Mouse (Mus musculus) right cerebral cortex, postnatal 36 days (tissue): ENCODE measurements around the gene Terb2.

ENCODE experiments used
- DNase-seq, 2 experiments: peaks; one replicate each; pipeline ENCODE4 v3.0.0; 2022; ENCODE audit warnings: low spot score in 2 of 2, mixed read lengths in 1 of 2

Terb2 gene

DNA sequence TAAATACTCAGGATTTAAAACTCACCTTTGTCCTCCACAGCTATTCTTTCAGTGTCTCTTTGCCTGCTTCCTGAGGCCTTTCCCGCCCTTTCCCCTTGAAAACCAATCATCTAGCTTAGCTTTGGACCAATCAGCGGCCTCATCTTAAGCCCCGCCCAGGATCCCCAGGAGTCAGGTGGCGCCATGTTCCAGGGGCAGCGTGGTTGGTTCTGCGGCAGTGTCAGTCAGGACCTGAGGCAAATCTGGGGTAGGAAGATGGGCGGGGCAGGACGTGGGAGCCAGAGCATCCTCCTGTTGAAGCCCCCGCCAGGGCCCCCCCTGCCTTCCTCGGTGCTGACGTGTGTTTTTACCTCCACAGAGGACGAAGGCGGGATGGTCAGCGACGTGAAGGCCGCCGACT is at the start of gene Terb2, which contains the start of gene Patl2:
Gene Terb2, plus strand, starts transcription at position 167 of the 400 bp plus-strand sequence.
Gene Patl2, minus strand, starts transcription at position 84 of the 400 bp plus-strand sequence.
- DNase-seq, result no peak

DNA sequence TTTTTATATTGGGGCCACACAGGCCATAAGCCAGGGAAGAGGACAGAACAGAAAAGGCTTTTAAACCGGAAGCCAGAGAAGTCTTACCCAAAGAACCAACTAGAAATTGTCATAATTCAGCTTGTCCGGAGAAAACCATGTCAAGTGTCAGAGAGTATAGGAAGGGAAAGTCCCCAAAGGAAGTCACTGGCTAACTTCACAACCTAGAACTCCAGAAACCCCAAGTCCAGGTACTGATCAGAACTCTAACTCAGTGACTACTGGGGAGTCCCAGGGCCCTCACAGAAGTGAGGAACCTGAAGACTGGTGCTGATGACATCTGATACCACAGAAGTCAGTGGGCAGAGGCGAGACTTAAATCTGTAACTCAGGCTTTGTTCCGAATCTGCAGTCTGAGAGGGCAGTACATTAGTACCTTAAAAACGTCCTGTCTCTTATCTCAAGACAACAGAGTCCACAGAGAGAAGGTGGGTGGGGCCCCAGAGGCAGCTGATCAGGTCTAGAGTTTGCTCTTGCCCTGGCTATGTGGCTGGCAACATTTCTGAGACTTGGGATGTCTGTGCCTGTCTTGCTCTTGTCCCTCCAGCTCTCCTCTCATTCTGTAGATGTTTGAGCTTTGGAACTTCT is 48.1 kb upstream of the Terb2 start:
- no peak for DNase-seq

DNA sequence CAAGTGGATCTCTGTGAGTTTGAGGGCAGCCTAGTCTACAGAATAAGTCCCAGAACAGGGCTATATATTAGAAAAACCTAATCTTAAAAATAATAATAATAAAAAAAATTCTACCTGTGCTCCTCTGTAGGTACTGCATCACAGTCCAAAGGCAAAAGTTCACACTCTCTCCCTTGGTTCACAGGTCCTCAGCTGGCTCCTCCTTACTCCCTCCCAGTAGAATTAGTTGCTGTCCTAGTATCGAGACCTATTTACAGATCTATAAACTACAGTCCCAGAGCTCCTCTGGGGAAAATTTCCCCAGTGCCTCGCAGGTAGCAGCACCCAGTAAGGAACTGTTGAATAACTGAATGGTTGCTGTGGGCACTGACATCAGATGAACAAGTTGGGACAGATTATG is 45.3 kb upstream of the Terb2 start:
- no peak for DNase-seq

DNA sequence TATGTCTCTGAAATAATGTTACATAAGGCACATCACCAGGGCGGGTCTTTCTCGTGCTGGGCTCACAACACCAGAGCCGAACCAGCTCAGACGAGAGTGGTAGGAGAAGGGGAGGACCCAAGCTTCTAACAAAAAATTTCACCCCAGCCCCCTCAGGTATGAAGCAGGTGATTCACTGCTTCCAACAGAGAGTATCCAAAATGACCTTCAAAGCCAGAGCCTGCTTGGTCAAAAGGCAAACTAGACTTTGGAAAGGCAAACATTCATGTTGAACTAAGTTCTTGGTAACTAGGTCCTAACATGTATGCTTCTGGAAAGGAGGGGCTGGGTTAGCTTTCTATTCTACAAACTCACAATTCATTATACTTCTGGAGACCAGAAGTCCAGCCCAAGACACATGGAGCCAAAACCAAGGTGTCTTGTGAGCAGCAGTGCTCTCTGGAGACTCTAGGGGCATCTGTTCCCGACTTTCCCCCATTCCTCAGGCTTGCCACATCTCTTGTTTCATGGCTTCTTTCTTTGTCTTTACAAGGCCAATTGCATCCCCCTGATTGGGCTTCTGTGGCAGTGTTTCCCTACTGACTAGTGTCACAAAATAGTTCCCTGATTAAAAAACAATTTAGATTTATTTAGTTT is 44.6 kb upstream of the Terb2 start:
- DNase-seq, result no peak

DNA sequence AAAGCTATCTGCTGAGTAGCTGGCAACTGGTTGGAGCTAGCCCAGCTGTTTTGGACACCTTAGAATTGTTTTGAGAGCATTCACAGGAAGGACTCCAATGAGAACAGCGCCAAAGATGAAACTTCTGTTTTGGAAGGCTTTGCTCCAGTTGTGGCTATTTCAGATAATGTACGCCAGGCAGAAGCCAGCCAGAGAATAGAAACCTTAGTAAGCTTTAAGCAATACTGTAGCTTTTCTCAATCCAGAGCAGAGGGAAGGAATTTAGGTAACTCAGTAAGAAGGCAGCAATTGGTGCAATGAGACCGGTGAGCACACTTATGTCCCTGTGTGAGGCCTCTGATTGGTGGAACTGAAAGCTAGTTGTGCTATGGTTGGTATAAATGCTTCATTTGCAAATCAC is 43.0 kb upstream of the Terb2 start:
- no peak for DNase-seq

DNA sequence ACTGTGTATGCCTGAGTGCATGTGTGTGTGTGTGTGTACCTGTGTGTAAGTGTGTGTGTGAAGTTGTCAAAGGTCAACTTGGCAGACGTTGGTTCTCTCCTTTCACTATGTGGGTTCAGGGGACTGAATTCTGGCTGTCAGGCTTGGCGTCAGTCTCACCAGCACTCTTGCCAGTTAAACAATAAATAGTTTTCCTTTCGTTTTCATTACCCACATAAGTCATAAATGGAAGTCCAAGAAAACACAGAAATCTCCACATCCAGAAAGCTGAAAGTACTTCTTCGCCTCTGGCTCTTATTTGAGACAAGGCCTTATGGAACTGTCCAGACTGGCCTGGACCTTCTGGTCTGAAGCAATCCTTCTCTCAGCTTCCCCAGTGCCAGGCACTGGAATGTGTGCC is 40.3 kb upstream of the Terb2 start:
- DNase-seq, result no peak

DNA sequence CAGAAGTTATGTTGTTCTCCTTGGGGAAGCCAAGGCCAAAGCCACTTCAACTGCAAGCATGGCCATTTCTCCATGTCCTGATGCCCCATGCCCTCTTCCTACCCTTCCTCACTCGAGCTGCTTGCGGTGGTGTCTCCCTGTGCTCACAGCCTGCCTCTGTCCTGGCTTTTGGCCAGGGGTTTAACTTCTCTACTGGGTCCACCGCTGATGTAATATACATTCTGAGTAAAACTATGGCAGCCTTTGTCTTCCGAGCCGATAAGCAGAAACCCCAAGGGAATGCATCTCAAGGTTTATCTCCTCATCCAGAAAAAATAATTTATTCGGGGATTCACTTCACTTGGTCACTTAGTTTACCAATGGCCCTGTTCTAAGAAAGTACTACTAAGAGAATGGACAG is 39.4 kb upstream of the Terb2 start:
- DNase-seq, result no peak

DNA sequence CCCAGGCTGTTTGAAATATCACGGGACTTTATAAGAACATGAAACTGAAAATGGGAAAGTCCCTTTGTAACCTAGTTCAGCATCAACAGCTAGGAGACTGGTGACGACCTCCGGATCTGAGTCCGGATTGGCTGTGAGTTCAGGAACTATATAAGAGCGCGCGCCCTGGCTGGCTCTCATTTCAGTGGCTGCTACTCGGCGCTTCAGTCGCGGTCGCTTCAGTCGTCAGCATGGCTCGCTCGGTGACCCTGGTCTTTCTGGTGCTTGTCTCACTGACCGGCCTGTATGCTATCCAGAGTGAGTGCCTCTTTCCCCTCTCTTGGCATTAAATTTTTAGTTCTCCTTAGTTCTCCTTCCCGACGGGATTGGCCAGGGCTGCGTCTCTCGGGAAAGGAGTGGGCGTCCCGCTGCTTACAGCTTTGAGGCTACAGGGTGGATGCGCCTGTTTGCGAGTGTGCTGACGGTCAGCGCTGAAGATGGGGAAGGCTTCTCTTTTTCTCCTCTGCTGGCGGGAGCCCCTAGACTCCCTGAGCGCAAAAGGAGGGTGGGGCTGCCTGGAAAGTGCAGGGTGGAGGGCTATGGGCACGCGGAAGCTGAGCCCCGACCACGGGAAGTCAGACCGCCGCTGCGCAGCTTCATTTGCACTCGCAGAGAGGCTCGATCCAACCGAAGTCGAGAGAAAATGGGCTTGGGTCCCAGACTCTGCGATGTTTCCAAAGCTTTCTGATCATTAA is 38.4 kb upstream of the Terb2 start, which contains the start of gene B2m:
Gene B2m, plus strand, starts transcription at position 179 of the 734 bp plus-strand sequence.
- DNase-seq, result peak; percentile 88 to 90

DNA sequence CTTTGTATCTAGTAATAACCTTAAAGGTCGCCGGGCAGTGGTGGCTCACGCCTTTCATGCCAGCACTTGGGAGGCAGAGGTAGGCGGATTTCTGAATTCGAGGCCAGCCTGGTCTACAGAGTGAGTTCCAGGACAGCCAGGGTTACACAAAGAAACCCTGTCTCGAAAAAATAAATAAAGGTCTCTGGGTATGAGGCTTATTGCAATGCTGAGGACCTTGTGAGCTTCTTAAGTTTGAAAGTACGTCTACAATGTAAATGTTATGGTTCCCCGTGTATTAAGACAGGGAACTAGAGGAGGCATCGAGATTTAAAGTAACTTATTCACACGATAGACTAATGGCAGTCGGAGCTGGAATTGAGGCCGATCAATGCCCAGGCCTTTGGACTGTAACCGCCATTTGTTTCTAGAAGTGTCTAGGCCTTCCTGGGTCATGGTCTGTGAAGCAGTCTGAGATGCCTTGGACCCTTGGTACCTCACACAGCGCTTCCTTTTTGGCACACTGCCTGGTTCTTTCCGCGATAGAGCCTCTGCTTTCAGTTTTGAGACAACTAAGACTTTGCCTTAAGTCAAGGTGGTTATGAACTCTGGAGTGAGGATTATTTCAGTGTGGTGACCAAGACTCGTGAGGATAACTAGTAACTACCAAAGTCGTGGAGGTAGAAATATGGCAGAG is 37.7 kb upstream of the Terb2 start:
- DNase-seq, result no peak

DNA sequence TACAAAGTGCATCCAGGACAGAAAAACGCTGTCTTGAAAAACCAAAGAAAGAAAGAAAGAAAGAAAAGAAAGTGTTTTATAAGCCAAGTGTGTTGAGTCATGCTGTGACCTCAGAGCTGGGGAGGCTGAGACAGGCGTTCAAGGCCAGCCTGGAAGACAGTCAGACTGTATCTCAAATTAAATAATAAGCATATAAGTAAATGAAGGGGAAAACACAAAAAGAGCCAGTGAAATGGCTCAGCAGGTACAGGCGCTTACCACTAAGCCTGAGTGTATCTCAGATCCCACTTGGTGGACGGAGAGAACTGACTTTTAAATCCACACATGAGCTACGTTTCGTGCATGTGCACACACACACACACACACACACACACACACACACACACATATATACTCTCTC is 36.8 kb upstream of the Terb2 start:
- no peak for DNase-seq

DNA sequence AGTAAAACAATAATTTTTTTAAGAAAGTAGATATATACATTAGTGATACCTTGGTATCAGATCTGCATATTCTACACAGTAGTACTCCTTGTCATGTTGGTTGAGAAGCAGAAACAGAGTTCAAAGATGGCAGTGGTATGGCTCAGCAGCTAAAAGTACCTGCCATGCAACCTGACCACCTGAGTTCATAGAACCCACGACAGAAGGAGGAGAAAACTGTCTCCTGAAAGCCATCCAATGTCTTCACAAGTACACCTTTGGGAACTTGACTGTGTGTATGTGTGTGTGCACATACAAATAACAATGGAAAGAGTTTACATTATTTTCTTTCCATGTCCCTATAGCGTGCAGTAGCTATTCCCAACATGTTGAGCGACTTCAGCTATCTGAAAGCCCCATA is 36.4 kb upstream of the Terb2 start:
- DNase-seq, result no peak

DNA sequence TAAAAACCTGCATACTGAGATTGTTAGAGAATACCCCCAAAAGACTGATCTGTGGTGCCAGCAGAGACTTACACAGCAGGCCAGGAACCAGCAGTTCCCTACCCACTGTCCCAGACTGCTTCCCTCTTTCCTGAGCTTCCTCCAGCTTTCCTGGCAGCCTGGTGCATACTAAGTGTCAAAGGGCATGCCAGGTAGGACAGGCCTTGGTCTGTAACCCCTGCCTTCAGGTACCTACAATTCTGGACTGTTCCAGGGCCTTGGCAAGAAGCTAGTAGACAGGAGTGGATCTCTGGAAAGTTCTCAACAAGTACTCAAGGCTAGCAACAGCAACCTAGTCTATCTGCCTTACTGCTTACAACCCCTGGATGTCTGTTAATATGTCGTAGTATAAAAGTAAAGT is 34.9 kb upstream of the Terb2 start:
- DNase-seq, result no peak

DNA sequence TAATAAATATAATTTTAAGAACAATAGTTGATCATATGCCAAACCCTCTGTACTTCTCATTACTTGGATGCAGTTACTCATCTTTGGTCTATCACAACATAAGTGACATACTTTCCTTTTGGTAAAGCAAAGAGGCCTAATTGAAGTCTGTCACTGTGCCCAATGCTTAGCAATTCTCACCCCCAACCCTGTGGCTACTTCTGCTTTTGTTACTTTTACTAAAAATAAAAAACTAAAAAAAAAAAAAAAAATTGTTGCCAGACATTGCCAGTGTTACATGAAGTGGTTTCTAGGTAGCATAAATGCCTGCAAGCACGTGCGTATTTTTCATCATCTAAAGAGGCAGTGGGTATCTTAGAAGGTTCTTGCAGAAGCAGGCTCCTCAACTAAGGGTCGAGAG is 33.2 kb upstream of the Terb2 start:
- DNase-seq, result no peak

DNA sequence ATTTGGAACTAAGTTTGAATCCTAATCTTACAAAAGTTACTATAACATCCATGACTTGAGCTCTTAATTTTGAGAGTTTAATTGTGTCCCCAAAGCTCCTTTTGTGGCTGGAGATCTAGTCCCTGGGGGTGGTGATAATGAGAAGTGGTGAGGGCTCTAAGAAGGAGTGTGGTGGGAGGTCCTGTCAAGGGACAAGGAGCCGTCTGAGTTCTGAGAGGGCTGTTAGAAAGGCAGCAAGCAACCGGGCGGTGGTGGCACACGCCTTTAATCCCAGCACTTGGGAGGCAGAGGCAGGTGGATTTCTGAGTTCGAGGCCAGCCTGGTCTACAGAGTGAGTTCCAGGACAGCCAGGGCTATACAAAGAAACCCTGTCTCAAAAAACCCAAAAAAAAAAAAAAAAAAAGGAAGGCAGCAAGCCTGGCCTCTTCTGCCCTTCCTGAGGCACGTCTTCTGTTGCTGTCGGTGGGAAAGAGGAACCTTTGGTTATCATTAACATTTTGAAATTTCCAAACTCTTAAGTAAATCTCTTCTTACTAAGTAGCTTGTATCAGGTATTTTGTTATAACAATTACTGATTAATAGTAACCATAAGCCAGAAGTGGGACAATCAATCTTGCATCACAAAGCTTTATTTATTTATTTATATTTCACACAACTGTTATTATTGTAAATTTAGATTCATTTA is 32.2 kb upstream of the Terb2 start:
- no peak for DNase-seq

DNA sequence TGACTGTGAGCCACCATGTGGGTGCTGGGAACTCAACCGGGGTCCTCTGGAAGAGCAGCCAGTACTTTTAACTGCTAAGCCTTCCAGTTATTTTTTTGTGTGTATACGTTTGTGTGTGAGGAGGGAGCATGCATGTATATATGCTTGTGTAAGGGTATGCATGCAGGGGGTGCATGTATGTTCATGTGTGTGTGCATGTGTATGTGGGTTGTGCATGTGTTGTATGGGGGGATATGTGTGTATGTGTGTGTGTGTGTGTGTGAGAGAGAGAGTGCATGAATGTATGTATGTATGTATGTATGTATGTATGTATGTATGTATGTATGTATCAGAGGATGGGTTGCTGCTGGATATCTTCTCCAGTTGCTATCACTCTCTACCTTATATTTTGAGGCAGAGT is 31.6 kb upstream of the Terb2 start:
- no peak for DNase-seq

DNA sequence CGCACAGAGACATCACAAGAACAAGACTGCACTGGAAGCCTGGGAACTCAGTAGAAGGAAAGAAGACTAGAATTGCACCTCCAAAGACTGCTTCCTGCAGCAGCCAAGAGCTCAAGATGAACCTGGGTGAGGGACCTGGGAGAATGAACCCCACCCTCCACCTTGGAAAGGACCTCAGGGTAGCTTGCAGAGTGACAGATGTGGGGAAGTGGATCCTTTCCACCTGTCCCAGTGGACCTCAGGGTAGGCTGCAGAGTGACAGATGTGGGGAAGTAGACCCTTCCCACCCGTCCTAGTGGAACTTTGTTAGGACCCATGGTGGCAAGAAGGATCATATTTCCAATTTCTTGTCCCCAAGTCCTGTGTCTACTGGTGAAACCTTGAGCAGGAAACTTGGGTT is 30.8 kb upstream of the Terb2 start:
- DNase-seq, result no peak

DNA sequence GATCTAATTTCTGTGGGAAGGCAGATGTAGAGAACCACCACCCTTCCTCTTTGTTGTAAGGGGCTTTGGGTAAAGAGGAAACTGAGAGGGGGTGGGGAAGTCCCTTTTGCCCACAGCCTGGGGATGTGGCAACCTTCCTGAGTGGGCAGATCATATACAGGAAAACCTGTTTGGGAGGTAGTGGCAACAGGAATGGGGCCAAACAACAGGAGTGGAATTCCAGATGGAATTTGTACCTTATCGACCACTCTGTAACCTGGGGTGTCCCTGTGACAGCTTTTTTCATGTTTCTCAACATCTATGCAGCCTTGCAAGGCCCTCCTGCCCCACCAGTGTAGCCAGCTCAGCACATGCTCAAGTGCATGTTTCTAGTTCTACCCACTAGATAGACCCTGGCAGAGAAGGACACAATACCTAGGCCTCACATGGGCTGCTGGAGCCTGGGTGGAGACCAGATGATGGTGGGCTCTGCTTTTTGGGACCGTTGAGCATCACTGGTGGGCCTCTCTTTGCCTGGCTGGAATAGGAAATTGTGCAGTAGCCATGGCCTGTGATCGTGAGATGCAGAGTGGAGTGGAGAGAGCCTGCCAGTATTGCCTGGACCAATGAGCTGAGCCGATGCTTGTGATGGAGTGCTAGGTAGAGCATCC is 29.9 kb upstream of the Terb2 start:
- no peak for DNase-seq

DNA sequence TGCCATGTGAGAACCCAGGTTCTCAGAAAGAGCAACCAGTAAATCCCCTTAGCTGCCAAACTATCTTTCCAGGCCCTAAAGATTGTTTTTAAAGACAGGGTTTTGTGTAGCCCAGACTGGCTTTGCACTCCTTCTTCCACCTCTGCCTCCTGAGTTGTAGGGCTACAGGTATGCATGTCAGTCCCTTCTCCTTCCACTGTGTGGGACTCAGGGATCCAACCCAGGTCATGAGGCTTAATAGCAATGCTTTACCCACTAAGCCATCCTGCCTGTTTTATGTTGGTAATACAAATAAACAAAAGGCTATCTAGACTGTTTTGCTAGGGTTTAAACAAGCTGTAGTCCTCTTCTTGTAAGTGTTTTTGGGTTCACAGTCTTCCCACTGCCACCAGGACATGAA is 28.5 kb upstream of the Terb2 start:
- DNase-seq, result no peak

DNA sequence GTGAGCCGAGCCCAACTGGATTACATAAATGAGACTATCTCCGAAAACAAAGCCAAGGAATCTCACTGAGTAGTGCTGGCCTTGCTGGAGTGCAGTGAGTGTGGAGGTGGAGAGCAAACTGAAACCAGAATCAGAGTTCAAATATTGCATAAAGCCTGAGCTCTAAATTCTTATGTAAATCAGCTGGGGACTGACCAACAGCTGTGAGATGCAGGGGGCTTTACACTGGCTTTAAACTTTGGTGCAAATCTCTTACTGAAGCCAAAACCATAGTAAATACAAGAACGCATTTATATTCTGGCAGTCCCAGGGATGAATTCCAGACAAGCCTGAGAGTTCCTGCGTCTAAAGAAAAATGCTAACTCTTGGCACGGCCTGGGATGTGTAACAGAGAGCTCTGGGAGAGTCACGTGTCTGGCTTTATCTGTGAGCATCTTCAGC is 27.7 kb upstream of the Terb2 start:
- DNase-seq, result no peak

DNA sequence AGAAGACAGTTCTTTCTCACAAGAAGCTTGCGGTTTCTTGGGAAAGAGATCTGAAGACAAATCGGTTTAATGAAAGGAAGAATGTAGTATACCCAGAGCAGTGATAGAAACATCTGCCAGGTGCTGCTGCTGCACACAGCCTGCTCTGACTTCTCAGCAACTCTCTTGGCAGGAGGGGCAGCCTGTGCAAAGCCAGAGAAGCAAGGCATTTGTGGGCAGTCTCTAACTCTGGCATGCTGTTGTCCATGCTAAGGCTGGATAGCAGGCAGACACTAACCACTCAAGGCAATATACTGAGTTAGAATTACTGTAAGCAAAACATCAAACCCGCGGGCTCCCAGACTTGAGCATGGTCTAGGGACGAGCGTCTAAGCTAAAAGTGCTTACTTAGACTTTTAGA is 26.4 kb upstream of the Terb2 start:
- DNase-seq, result no peak

DNA sequence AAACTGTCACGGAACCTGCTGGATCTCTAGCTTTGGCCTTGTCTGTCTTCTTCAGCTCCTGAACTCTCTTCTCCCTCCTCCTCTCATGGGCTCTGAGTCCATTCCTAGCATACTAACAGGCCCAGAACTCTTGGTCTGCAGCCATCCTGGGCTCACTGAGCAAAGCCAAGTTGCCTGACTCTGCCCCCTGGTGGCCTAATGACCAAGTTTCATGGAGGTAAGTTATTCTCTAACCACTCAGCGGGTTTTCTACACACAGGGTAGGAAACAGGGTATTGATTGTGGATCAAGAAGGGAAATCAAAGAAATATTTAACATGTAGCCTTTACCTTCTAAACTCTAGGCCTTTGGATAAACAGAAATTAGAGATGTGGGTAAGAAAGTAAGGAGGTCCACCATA is 25.4 kb upstream of the Terb2 start, which contains the start of gene Trim69:
Gene Trim69, plus strand, starts transcription at position 21 of the 400 bp plus-strand sequence.
- DNase-seq, result peak; percentile 22 to 44
